Mouse (Mus musculus): ENCODE data around the gene Olfr323.

DNA sequence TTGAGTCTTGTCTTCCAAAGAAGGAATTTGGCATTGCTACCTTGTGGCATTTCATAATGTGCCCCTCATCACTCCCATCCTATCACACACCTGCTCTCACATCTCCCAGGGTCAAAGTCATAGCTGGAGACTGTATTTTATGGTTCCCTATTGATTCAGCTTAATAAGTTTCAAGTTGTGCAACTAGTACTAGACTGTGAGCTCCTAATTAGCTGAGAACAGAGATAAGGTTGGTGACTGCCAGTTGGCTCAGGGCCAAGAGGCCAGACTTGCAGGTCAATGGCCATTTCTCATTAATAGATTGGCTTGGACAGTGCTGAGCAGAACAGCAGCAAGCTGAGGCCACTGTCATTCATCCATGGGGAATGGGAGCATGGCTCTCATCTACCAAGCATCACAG, 15.8 kb downstream of the Olfr323 start:
- no peak for TF ChIP-seq CTCF (IDR thresholded peaks at IDR 0.05; ENCODE audit: low read depth, low read length)
- no peak for TF ChIP-seq GATA1 (IDR thresholded peaks at IDR 0.05; ENCODE audit: borderline replicate concordance, low read length)

Data from G1E (cell line).